In genomic region chr16:11418183-11418588, GRCm38 (mm10) we compare ENCODE assay signal across 9 mouse cellular contexts.
DNase-seq lines count a peak whose midpoint lies in the region; ATAC-seq lines count a peak whose summit lies in the region.
"Had no signal": no experiment of that assay in that cellular context is flagged by ENCODE, and none has a peak within 500 bp of the region (broad histone marks: within the 10 kb centered on the region; RNA-seq: fewer than 3 reads in every experiment).

No protein-coding gene starts in this region.

- no peaks in the 10 kb centered on the region for H3K9me3 ChIP-seq in hindbrain, embryonic 10.5 days

- H3K27me3 ChIP-seq in hindbrain, embryonic 10.5 days (ENCODE audit: insufficient read depth, poor library complexity, severe bottlenecking) = no peaks in the 10 kb centered on the region

- WGBS in hindbrain, embryonic 10.5 days = 22% methylated on average over 7 of the region's 7 CpGs

- H3K4me3 ChIP-seq in hindbrain, embryonic 10.5 days = no peak overlapping the region
- H3K4me3 ChIP-seq: myocyte had no signal

- H3K4me1 ChIP-seq in hindbrain, embryonic 10.5 days (replicated peaks) = no peaks in the 10 kb centered on the region

- peaks cover 13% of the 10 kb centered on the region for H3K36me3 ChIP-seq in hindbrain, embryonic 10.5 days

- H3K27ac ChIP-seq in hindbrain, embryonic 10.5 days = no peak overlapping the region

- DNase-seq in kidney, adult 18-20 months = peak; percentile 68
- no peak for DNase-seq in kidney, adult 11 months
- DNase-seq in adrenal gland, adult 8-10 months = peak; percentile 20
- peak; percentile 46 for DNase-seq in embryo, embryonic 9.5 days (ENCODE audit: extremely low spot score)
- peak; percentile 42 for DNase-seq in hindbrain, embryonic 10.5 days (ENCODE audit: low spot score)
- peak; percentile 52 to 57 for DNase-seq in layer of hippocampus, postnatal 36 days
- DNase-seq in spleen, postnatal 10 days (ENCODE audit: low spot score in 2 of 2) = peak; percentile 26 to 59

- ATAC-seq in megakaryocyte-erythroid progenitor cell, adult 5-6 weeks (replicated peaks; ENCODE audit: low FRiP score, low TSS enrichment, poor library complexity, severe bottlenecking) = peak; percentile 58
